Mouse (Mus musculus): ENCODE data around the gene Mosmo. TPM values are rescaled to one million over a fixed set of nuclear protein-coding genes. Genes with fewer than 3 reads are reported as not detected.

Gene Mosmo
- 37.5 and 38.6 TPM in 2 replicates for polyA plus RNA-seq (2011; ENCODE audit: insufficient read length, low read depth, missing spikeins)

DNA sequence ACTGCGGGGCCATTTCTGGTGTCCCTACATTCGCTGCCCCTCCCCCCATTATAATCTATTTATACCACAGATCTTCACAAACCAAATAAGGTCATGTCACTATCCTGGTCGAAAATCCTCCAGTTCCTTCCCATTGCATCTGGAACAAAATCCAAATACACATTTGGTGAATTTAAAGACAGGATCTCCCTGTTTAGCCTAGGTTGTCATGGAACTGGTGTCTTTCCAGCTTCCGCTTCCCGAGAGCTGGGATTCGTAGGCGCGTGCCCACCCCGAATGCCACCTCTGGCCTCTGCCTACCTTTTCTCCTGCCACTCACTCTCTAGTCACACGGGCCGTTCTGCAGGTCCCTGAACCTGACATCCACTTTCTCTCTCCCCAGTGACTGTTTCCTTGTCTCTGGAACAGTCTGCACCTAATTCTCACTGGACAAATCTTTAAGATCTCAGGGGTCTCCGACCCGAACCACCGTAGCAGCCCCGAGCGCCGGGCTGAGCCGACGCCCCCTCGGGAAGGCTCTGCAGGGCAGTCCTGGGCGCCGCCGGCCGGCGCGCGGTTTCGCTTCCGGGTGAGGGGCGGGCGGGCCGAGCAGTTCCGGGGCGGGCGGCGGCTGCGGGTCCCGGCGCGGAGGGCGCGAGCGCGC, at the start of gene Mosmo:
Mosmo (plus strand) TSS at position 618 of the 643 bp plus-strand sequence.
- Histone ChIP-seq H3K4me3 (ENCODE audit: insufficient read depth, low read length) (peak within 1 kb of the TSS; percentile 99), H3K27ac (ENCODE audit: insufficient read depth, low read length) (peak within 1 kb of the TSS; percentile 78), H3K4me1 (ENCODE audit: control insufficient read depth, insufficient read depth, low read length) (peaks cover 4% of the 10 kb centered on the region; the same call in 1 of the 2 replicates)
- no peak for TF ChIP-seq CTCF (IDR thresholded peaks at IDR 0.05; ENCODE audit: borderline replicate concordance, insufficient read depth, low read length)
- TF ChIP-seq POLR2A (IDR thresholded peaks at IDR 0.05; ENCODE audit: low read depth, low read length), result peak; percentile 67

DNA sequence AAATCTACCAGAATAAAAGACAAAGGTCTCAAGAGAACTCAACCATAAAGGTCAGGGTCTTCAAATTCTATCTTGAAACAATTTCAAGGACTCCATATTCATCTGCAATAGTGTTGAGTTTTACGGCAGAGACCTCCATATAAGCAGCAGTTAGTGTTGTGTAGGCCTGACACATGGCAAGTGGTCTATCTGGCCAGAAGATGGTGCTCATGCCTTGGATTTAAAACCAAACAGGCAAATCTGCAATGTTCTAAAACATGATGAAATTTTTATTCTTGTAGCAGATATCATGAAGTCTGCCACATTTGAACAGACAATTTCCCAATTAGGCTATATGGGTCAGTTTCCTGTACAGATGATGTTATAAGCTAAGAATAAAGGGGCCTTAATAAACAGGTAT, 44.9 kb upstream of the Mosmo start:
- H3K4me3 ChIP-seq (ENCODE audit: insufficient read depth, low read length), result no peak overlapping the region
- no peaks in the 10 kb centered on the region; the same call in 1 of the 2 replicates for H3K4me1 ChIP-seq (ENCODE audit: control insufficient read depth, insufficient read depth, low read length)
- TF ChIP-seq POLR2A (IDR thresholded peaks at IDR 0.05; ENCODE audit: low read depth, low read length), result no peak
- peak; percentile 15; the same call in 1 of the 2 replicates for TF ChIP-seq CTCF (IDR thresholded peaks at IDR 0.05; ENCODE audit: borderline replicate concordance, insufficient read depth, low read length)
- no peak overlapping the region for H3K27ac ChIP-seq (ENCODE audit: insufficient read depth, low read length)

DNA sequence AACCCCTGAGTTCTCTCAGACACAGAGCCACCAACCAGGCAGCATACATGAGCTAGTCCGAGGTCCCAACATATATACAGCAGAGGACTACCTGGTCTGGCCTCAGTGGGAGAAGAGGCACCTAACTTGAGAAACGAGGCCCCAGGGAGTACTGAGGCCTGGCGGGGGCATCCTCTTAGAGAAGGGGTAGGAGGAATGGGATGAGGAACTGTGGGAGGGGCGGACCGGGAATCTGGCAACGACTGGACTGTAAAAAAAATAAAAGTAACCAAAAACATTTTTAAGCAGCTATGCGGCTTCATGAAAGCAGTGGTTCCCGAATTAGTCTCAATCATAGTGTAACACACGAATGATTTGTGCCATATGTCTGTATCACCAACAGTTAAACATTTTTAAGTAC, 43.1 kb upstream of the Mosmo start:
- TF ChIP-seq CTCF (IDR thresholded peaks at IDR 0.05; ENCODE audit: borderline replicate concordance, insufficient read depth, low read length) (no peak), POLR2A (IDR thresholded peaks at IDR 0.05; ENCODE audit: low read depth, low read length) (peak; percentile 48; the same call in 1 of the 2 replicates)
- Histone ChIP-seq H3K4me1 (ENCODE audit: control insufficient read depth, insufficient read depth, low read length) (no peaks in the 10 kb centered on the region; the same call in 1 of the 2 replicates), H3K27ac (ENCODE audit: insufficient read depth, low read length) (peak overlapping the region; percentile 88), H3K4me3 (ENCODE audit: insufficient read depth, low read length) (peak overlapping the region; percentile 82)

DNA sequence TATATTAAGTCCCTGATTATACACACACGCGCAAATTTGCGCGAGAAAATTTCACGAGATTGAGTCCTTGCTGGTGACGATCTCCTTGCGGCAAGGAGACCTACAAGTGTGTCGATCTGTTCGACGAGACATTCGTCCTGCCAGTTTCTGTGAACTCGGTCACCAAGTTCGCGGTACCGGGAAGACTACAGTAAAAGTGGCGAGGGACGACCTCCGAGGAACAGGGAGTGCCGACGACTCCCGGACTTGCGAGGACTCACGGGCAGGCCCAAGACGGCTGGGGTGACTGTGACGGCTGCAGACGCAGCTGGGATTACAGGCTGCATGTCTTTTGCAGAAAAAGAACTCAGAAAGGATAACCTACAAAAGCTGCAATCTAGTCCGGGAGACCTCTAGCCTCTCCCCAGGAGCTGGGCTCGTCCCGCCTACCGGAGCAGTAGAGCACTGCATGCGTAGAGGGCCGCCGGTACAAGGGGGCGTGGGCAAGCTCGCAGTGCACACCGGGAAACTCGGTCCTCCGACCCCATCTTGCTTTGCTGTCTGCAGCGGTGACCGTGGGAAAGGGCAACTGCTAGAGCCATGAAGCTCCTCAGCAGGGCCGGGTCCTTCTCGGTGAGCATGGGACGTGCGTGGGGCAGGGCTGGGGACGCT, 42.6 kb upstream of the Mosmo start, which contains the start of gene Uqcrc2:
Uqcrc2 (plus strand) TSS at position 466 of the 651 bp plus-strand sequence.
- TF ChIP-seq POLR2A (IDR thresholded peaks at IDR 0.05; ENCODE audit: low read depth, low read length), result peak; percentile 84
- TF ChIP-seq CTCF (IDR thresholded peaks at IDR 0.05; ENCODE audit: borderline replicate concordance, insufficient read depth, low read length), result no peak
- peak within 1 kb of the TSS; percentile 82 for H3K4me3 ChIP-seq (ENCODE audit: insufficient read depth, low read length)
- H3K27ac ChIP-seq (ENCODE audit: insufficient read depth, low read length), result peak within 1 kb of the TSS; percentile 88
- H3K4me1 ChIP-seq (ENCODE audit: control insufficient read depth, insufficient read depth, low read length), result no peaks in the 10 kb centered on the region; the same call in 1 of the 2 replicates

DNA sequence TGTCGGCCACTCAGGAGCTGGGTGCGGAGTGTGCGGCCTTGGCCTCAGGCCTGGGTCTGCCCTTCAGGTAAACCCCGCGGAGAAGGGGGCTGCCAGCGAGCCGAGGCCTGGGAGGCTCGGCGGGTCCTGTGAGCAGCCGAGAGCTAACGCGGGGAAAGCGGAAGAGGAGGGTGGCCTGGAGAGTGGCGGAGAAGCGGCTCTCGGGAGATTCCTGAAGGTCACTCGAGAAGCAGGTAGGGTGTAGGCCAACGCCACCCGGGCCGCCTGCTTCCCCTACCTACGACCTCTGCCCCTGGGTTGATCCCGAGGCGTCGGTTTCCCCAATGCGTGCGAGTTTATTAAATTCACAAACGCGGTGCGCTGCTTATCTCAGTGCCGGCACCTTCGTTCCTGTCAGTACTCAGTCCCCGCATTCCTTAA, 42.0 kb upstream of the Mosmo start:
- Histone ChIP-seq H3K4me3 (ENCODE audit: insufficient read depth, low read length) (peak overlapping the region; percentile 82), H3K27ac (ENCODE audit: insufficient read depth, low read length) (peak overlapping the region; percentile 9), H3K4me1 (ENCODE audit: control insufficient read depth, insufficient read depth, low read length) (no peaks in the 10 kb centered on the region; the same call in 1 of the 2 replicates)
- TF ChIP-seq POLR2A (IDR thresholded peaks at IDR 0.05; ENCODE audit: low read depth, low read length), result no peak
- no peak for TF ChIP-seq CTCF (IDR thresholded peaks at IDR 0.05; ENCODE audit: borderline replicate concordance, insufficient read depth, low read length)

DNA sequence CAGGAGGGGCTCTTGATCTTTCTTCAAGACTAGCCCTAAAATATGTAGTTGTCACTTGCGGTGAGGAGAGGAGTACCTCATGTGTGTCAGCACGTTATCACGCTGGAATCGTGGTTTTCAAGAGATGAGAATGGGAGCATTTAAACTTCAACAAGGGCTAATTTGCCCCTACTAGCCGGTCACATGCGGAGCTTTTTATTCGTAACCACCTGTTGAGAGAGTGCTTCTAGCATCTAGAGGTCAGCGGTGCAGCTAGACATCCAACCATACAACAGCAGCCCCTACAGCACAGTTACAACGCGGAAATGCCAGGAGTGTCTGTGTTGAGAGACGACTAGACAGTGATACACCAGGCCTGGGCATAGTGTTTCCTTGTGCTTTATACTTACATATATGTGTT, 41.6 kb upstream of the Mosmo start:
- no peak for TF ChIP-seq CTCF (IDR thresholded peaks at IDR 0.05; ENCODE audit: borderline replicate concordance, insufficient read depth, low read length)
- TF ChIP-seq POLR2A (IDR thresholded peaks at IDR 0.05; ENCODE audit: low read depth, low read length), result no peak
- Histone ChIP-seq H3K4me1 (ENCODE audit: control insufficient read depth, insufficient read depth, low read length) (no peaks in the 10 kb centered on the region; the same call in 1 of the 2 replicates), H3K27ac (ENCODE audit: insufficient read depth, low read length) (no peak overlapping the region), H3K4me3 (ENCODE audit: insufficient read depth, low read length) (peak overlapping the region; percentile 82)

DNA sequence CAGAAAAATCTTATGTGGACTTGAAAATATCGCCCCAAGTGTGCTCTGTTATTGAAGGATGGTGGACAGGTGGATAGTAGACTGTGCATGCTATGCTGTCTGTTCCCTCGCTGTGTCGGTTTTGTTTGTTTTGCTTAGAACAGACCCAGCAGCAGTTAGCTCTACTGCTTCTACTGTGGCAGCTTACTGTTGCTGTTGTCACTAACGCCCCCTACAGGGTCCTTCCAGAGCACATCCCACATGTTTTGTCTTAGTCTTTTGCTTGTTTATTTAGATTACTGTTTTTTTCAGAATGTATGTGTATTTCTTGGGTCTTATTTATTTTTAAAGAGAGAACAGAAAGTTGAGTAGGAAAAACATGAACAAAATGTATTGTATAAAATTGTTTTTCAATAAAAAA, 34.2 kb upstream of the Mosmo start:
- no peak for TF ChIP-seq POLR2A (IDR thresholded peaks at IDR 0.05; ENCODE audit: low read depth, low read length)
- TF ChIP-seq CTCF (IDR thresholded peaks at IDR 0.05; ENCODE audit: borderline replicate concordance, insufficient read depth, low read length), result no peak
- Histone ChIP-seq H3K4me1 (ENCODE audit: control insufficient read depth, insufficient read depth, low read length) (no peaks in the 10 kb centered on the region), H3K4me3 (ENCODE audit: insufficient read depth, low read length) (no peak overlapping the region), H3K27ac (ENCODE audit: insufficient read depth, low read length) (no peak overlapping the region)

DNA sequence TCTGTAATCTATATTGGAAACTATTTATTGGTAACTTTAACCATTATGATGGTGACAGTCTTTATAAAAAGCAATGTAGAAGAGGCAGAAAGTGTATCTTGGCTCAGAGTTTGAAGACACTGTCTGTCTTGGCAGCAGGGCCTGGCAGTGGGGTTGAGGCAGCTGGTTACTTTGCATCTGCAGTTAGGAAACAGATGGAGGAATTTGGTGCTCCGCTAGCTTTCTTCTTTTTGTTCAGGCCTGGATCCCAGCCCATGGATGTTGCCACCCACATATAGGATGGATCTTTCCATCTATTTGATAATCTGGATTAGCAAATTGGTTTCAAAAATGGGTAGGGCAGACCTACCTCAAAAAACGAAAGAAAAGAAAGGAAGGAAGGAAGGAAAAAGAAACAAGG, 29.6 kb upstream of the Mosmo start:
- Histone ChIP-seq H3K4me3 (ENCODE audit: insufficient read depth, low read length) (no peak overlapping the region), H3K27ac (ENCODE audit: insufficient read depth, low read length) (no peak overlapping the region), H3K4me1 (ENCODE audit: control insufficient read depth, insufficient read depth, low read length) (no peaks in the 10 kb centered on the region)
- no peak for TF ChIP-seq CTCF (IDR thresholded peaks at IDR 0.05; ENCODE audit: borderline replicate concordance, insufficient read depth, low read length)
- no peak for TF ChIP-seq POLR2A (IDR thresholded peaks at IDR 0.05; ENCODE audit: low read depth, low read length)

DNA sequence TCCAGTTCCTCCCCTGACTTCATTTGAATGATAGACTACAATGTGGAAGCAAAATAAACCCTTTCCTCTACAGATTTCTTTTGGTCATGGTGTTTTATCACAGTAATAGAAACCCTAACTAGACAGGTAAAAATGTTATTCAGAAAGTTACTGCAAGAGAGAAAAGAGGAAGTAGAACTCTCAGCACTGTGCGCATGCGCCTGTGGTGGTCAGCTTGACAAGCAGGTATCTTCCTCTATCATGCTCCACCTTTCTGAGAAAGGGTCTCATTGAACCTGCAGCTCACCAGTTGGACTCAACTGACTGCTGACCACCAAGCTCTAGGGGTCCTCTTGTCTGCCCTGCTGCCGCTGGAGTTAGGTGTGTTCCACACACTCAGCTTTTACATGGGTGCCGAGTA, 15.3 kb upstream of the Mosmo start:
- no peaks in the 10 kb centered on the region for H3K4me1 ChIP-seq (ENCODE audit: control insufficient read depth, insufficient read depth, low read length)

More for the DNA sequence above, 15.3 kb upstream of the Mosmo start:
- H3K27ac ChIP-seq (ENCODE audit: insufficient read depth, low read length), result no peak overlapping the region
- no peak overlapping the region for H3K4me3 ChIP-seq (ENCODE audit: insufficient read depth, low read length)
- TF ChIP-seq POLR2A (IDR thresholded peaks at IDR 0.05; ENCODE audit: low read depth, low read length) (no peak), CTCF (IDR thresholded peaks at IDR 0.05; ENCODE audit: borderline replicate concordance, insufficient read depth, low read length) (no peak)
